Mouse (Mus musculus) frontal cortex, postnatal 10 days (tissue): Measurements from ENCODE around the gene Bbs9.
A peak's percentile ranks its signal among the peaks of the same experiment; 100 is the strongest.

Source experiments
- DNase-seq, 2 experiments: peaks; one replicate each; pipeline ENCODE4 v3.0.0; 2022; ENCODE audit warnings: low spot score in 2 of 2, mixed read lengths in 1 of 2

Bbs9 gene

DNA sequence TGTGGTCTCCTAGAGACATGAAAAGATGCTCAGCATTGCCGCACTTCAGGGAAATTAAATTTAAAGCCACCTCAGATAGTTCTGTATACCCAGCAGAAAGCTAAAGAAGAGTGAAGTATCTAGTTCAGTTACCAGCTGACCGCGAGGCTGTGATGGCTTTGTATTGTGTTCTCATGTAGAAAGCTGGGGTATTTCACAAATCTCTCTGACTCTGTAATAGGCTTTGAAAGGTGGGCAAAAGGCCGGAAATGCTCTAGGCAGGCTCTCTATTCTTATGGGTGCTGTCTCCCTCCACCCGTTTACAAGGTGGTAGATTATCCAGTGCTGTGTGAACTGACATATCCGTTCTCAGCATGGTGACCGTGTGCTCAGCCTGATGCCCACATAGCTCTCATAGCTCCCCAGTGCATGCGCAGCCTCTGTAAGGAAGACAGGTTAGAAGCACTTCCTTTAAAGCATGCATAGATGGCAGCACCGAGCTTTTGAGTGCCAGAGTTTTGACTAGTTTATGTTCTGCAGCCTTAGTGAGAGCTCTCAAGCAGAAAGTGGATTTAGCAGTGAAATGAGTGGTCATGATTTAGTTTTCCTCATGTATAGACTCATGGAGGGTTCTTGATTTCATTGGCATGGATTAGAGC, 57.4 kb downstream of the Bbs9 start:
- peak; percentile 39 to 51 for DNase-seq

DNA sequence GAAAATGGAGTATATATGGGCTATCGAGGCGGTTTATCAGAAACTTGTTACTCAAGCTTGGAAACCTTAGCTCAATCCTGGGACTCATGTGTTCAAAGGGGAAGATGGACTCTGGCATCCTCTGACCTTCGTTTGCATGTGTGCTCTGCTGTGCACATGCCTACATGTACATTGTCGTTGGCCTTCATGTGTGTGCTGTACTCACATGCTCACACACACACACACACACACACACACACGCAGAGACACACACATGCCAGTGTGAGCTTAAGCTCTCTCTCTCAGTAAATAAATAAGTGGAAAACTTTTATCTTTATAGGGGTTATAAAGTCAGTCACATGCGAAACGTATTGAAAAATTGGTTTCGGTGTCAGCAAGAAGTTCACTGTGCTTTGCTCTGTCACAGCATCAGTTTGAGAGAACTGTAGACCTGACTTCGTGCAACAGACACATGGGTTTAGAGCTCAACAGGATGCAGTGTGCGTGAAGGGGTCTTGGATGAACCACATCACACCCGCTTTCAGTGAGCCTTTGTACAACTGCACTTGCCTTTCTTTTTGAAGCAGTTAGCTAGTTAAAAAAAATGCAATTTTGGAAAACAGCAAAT, 62.4 kb downstream of the Bbs9 start:
- no peak for DNase-seq

- no peak for DNase-seq
Observed at GRCm38 (mm10) chr9:22539546-22539945, 64.0 kb downstream of the Bbs9 start.

DNA sequence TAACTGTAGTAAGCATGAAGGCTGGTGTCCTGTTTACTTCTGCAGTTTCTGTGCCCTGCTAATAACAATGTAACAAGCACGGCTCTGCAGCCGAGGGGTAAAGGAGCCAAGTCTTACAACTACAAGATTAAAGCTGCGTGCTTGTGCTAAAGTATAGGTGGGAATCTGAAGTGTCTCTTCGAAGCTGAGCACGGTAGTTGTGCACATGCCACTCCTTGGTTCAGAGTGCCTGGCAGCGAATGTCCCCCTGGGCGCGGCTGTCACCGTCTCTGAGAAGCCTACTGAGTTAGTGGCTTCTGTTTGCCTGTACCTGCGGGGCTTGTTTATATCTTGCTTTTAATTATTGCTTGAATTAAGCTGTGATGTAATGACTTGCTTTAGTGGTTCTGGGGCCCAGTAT, 65.6 kb downstream of the Bbs9 start:
- no peak for DNase-seq

DNA sequence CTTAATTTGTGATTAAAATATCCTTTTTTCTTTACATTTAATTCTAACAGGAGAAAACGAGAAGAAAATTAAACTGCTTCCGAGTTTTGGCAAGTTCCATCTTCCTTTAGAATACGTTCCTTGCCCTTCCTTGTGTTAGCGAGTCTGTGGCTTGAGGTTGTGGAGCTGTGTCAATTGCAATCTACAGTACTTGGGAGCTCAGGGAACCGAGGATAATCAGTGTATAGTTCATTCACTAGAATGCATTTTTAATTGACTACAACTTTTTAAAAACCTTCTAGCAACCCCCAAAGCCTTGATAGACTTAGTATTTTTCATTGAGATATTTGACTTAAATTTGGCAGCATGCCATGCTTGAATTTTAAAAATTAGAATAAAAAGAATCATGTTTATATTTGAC, 68.0 kb downstream of the Bbs9 start:
- DNase-seq, result no peak

- no peak for DNase-seq
Observed at GRCm38 (mm10) chr9:22544349-22545341, 69.1 kb downstream of the Bbs9 start.

DNA sequence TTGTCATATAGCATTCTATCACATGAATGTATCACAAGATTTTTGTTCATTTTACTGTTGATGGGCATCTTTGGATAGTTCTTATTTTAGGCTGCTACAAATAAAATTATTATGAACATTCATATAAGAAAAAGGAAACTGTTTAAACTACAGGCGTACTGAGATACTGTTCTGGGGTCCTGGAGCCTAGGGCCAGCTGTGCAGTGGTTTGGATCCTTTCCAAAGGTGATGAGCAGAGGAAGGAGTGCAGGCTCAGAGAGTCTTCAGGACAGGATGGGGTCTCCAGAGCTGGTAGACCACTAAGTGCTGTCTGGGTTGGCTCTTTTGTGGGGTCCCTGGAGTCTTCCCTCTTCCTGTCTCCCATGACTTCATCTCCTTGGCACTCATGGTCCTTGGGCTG, 75.8 kb downstream of the Bbs9 start:
- no peak for DNase-seq

- no peak for DNase-seq
Observed at GRCm38 (mm10) chr9:22556076-22556475, 80.6 kb downstream of the Bbs9 start.

- DNase-seq, result peak in 1 of 2 experiments; percentile 50
Observed at GRCm38 (mm10) chr9:22557467-22557866, 82.0 kb downstream of the Bbs9 start.

GRCm38 (mm10) chr9:22563612-22564347, 88.3 kb downstream of the Bbs9 start:
- no peak for DNase-seq

DNA sequence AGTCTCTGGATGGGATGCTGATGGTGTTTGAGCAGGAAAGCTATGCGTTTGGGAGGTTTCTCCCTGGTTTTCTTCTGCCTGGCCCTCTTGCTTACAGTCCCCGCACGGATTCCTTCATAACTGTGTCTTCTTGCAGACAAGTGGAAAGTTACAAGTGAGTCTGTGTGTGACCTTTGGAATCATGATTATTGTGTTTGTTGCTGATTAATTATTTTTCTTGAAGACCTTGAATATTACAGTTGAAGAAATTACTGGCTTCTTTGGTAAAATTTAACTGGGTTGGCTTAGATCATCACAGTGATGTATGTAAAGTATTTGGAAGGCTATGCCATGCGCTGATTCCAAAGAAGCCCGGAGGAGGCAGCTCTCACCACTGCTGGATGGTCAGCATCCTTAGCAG, 92.2 kb downstream of the Bbs9 start:
- no peak for DNase-seq

DNA sequence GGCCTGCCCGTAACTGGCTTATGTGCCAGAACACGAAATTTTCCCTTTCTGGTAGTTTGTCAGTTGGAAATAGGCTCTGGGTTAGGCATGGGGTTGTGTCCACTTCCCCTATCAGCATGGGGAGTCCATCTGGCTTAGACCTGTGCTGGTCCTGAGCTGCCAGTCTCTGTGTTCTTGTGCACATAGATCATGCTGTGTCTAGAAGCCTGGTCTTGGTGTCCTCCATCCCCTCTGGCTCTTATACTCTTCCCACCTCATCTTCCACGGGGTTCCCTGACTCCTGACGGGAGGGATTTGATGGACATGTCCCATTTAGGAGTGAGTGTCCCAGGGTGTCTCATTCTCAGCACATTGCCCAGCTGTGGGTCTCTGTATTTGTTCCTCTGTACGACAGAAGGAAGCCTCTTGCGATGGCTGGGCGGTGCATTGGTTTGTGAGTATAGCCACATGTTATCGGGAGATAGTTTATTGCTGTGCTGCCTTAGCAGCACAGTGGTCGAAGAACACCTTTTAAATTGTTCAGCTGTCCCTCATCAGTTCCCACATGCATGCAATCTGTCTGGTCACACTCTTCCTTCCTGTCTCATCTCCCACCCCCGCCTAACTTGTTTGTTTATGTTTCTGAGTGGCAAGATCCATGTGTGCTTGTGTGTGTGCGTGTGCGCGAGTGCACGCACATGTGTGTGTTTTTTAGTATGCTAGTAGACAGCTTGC, 101.1 kb downstream of the Bbs9 start:
- DNase-seq, result no peak

- no peak for DNase-seq
Observed at GRCm38 (mm10) chr9:22578266-22578665, 102.8 kb downstream of the Bbs9 start.

DNA sequence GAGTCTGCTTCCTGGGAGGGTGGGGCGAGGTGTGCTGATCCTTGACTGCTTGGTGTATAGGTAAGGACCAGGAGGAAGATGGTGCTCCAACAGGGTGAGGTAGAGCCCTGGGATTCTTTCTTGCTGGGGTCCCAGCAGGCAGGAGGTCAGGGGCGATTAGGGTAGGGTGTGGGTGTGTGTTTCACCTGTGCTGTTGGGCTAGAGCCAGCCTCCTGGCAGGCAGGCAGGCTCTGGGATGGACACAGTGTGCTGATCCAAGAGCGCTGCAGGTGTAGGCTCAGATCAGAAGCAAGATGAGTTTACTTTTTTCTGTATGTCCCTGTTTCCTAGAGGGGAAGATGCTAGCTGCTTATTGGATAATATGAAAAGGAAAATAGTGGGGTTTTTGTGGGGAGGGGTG, 108.7 kb downstream of the Bbs9 start:
- no peak for DNase-seq

DNA sequence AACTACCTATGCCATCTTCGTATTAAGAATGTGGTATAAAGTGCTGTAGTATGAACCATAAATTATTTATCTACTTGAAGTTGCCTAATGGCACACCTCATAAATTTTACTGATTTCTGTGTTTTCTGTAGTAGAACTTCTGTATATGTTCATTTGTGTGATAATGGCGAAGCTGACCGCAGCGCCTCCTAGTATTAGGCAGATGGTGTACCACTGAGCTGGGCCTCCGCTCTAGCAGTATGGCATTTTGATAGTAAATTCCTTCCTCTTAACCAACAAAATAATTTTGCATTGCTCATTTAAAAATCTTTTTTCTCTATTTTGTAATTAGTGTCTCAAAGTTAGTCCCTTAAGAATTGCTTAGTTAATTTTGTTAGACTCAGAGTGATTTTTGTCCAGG, 117.5 kb downstream of the Bbs9 start:
- DNase-seq, result no peak

DNA sequence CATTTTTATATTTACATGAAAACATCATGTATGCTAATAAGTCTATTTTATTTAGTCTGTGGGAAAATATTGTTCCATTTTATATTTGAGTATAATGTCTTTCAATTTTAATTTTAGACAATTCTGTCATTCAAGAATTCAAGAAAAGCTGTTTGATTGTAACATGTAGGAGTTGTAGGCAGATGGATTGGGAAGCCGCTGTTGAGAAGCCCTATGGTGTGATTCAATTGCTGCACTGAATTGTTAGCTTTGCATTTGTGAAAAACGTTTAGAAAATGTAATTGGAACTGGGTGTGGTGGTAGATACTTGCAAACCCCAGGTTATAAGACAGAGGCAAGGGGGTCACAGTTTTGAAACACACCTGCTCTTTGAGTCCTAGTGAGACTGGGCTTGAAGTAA, 121.1 kb downstream of the Bbs9 start:
- no peak for DNase-seq

- no peak for DNase-seq
Observed at GRCm38 (mm10) chr9:22613271-22613824, 137.8 kb downstream of the Bbs9 start.

- DNase-seq, result no peak
Observed at GRCm38 (mm10) chr9:22619245-22619644, 143.7 kb downstream of the Bbs9 start.

DNA sequence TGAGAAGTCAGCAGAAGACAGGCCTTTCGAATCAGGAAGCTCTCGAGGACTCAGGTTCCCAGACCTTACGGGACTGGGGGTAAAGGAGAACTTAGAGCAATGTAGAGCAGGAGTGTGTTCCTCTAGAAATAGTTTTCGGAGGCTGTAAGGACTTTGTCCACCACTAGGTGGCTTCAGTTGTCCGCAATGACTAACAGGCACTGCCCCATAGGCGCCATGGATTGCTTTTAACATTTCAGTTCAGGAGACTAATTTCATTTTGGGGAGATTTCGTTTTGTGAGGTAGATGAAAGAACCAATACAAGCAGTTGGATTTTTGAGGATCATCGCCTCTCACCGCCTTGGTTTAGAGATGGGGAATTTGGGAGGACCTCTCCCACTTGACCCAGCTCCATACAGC, 149.5 kb downstream of the Bbs9 start:
- peak in 1 of 2 experiments; percentile 20 for DNase-seq

DNA sequence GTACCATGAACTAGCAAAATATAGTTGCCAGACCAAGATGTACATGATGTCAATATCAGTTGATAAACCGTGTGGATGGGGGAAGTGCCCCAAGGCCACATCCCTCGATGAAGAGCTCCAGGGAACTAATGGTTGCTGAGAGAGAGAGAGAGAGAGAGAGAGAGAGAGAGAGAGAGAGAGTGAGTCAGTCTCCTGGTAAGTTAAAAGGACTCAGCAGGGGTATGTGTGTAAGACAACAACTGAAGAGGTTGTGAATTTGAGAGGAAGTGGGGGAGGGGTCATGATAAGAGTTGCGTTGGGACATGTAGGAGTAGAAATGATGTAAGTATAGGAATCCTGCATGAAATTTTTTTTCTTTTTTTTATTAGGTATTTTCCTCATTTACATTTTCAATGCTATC, 150.5 kb downstream of the Bbs9 start:
- no peak for DNase-seq

DNA sequence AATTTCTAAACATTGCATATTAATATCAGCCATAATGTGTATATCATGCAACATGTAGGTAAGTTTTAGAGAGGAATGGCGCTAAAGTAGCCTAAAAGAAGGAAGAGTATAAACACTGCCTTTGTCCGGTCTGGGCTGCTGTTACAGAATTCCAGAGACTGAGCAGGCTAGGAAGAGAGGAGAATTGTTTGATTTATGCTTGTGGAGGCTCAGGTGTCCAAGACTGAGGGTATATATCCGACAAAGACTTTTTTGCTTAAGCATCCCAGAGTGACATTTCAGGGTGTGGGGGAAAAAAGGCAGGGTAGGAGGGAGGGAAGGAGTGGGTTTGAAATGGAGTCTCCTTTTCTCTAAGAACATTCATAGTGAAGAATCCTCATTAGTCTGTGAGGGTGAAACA, 152.4 kb downstream of the Bbs9 start:
- no peak for DNase-seq
